Mouse (Mus musculus) stomach, postnatal 0 days (tissue): ENCODE results near the gene Izumo4.

ENCODE experiments used
- CTCF ChIP-seq: IDR thresholded peaks from 2 replicates; pipeline ENCODE4 v1.5.1; 2016; ENCODE audit warnings: antibody characterized with exemption, low read depth, mild to moderate bottlenecking, moderate library complexity
- EP300 ChIP-seq: optimal IDR thresholded peaks from 2 replicates; pipeline ENCODE3; 2016; ENCODE audit warnings: antibody characterized with exemption

DNA sequence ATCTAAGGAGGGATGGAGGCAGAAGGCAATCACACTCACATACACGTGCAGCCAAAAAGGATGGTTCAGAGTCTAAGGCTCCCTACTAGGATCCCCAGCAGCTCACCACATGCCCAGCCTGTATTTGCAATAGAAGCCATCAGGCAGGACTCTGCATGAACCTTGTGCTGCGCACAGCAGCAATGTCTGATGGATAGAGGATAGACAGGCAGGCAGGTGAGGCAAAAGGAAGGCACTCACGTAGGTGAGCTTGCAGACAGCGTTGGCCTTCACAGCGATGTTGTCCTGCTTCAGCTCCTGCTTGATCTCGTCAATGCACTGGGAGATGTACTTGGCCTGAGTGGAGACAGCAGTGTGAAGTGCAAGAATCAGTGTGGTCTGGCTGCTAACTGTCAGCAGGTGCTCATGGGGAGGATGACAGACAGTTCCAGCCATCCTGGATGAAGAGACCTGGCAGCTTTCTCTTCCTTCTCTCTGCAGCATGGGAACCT is 30.7 kb downstream of the Izumo4 start:
- TF ChIP-seq CTCF = no peak
- no peak for TF ChIP-seq EP300
